Mouse (Mus musculus) liver, embryonic 14.5 days (tissue): ENCODE data around the gene Gdf15. TPM values are rescaled to one million over a fixed set of nuclear protein-coding genes. Genes with fewer than 3 reads are reported as not detected.
A peak's percentile ranks its signal among the peaks of the same experiment; 100 is the strongest.

Experiments used
- ATAC-seq: fragments of 200-750 bp; cut with Nextera tagmentation; 2 replicates; pipeline ENCODE4 v1.8.0; 2017; ENCODE audit warnings: moderate number of reproducible peaks, mild to moderate bottlenecking, moderate library complexity; ENCODE audit not compliant: insufficient read depth
- DNase-seq, 3 experiments: peaks; one replicate each; pipeline ENCODE4 v3.0.0-alpha.2; 2012 to 2013; ENCODE audit warnings: low read depth in 3 of 3, low spot score in 3 of 3
- H3K27ac ChIP-seq: fragments of 300-500 bp; sonication (generic); 2 replicates; pipeline ENCODE4 v1.5.1; 2014; ENCODE audit warnings: moderate library complexity, mild to moderate bottlenecking, control low read depth, inconsistent platforms
- H3K27me3 ChIP-seq: fragments of 300-500 bp; sonication (generic); 2 replicates; pipeline ENCODE4 v1.6.1; 2014; ENCODE audit warnings: mild to moderate bottlenecking, low read length, moderate library complexity; ENCODE audit not compliant: control insufficient read depth, insufficient read depth
- H3K36me3 ChIP-seq: fragments of 300-500 bp; sonication (generic); replicated peaks from 2 replicates; pipeline ENCODE4 v1.6.1; 2014; ENCODE audit warnings: low read depth; ENCODE audit not compliant: control insufficient read depth, insufficient read depth
- H3K4me1 ChIP-seq, 2 experiments: fragments of 200-500 bp in 1 of 2; fragments of 300-500 bp in 1 of 2; sonication (generic) in 1 of 2; replicated peaks; 2 replicates each; pipeline ENCODE4 v1.6.1; 2012 to 2014; ENCODE audit warnings: antibody characterized with exemption in 1 of 2, inconsistent platforms in 1 of 2, low read length in 1 of 2; ENCODE audit not compliant: control insufficient read depth in 2 of 2, insufficient read depth in 2 of 2
- H3K4me2 ChIP-seq: fragments of 300-500 bp; sonication (generic); 2 replicates; pipeline ENCODE4 v1.6.1; 2014; ENCODE audit warnings: low read depth, mild to moderate bottlenecking, control low read depth, moderate library complexity
- H3K4me3 ChIP-seq, 2 experiments: fragments of 200-500 bp in 1 of 2; fragments of 300-500 bp in 1 of 2; sonication (generic) in 1 of 2; 2 replicates each; pipeline ENCODE4 v1.5.1; 2012 to 2014; ENCODE audit warnings: low read depth in 2 of 2, low read length in 2 of 2, mild to moderate bottlenecking in 2 of 2, control low read depth in 1 of 2, inconsistent platforms in 1 of 2, moderate library complexity in 1 of 2; ENCODE audit not compliant: insufficient read depth in 1 of 2
- H3K9ac ChIP-seq: fragments of 300-500 bp; sonication (generic); replicated peaks from 2 replicates; pipeline ENCODE4 v1.6.1; 2014; ENCODE audit warnings: mild to moderate bottlenecking, control low read depth, moderate library complexity
- H3K9me3 ChIP-seq: fragments of 300-500 bp; sonication (generic); 2 replicates; pipeline ENCODE4 v1.6.1; 2016; ENCODE audit warnings: low read length, mixed read lengths; ENCODE audit not compliant: control insufficient read depth
- CTCF ChIP-seq: IDR thresholded peaks from 2 replicates; pipeline ENCODE4 v1.5.1; 2016; ENCODE audit warnings: antibody characterized with exemption, low read depth, control low read depth
- EP300 ChIP-seq: IDR thresholded peaks from 2 replicates; pipeline ENCODE4 v1.6.1; 2016; ENCODE audit warnings: antibody characterized with exemption, low read depth
- WGBS: fragments of 180-500 bp; shearing (Covaris S2); extraction: QIAGEN DNeasy Blood & Tissue Kit; methylation state at CpG from one replicate; pipeline ENCODE4 v1.1.7; 2014; ENCODE audit not compliant: insufficient replicate concordance; 5-methylcytosine and 5-hydroxymethylcytosine counted together
- polyA plus RNA-seq, 2 experiments: library from polyadenylated mRNA; depleted of rRNA in 1 of 2; stranded (reverse) in 1 of 2; unstranded in 1 of 2; fragments of >200 nt; fragmentation: Nextera tagmentation in 1 of 2; extraction: Ambion mirVana in 1 of 2; gene quantifications; 2 replicates each; pipeline versions ENCODE4 v1.2.1 to v1.2.3; 2012 to 2014

The Gdf15 gene
- polyA plus RNA-seq, 2 experiments = 1.2 to 6.3 TPM

GRCm38 (mm10) chr8:70615894-70616293 is 16.4 kb downstream of the Gdf15 start, which contains the start of gene Lrrc25:
TSS of gene Lrrc25 (plus strand) at chr8:70616155.
- TF ChIP-seq EP300 (no peak), CTCF (no peak)
- 14% methylated on average over 3 of the region's 3 CpGs for WGBS
- Histone ChIP-seq H3K4me2 (peak within 1 kb of the TSS; percentile 6; the same call in 1 of the 2 replicates), H3K9ac (peak within 1 kb of the TSS; percentile 25; the same call in 1 of the 2 replicates), H3K4me3 (peak within 1 kb of the TSS in 1 of 2 experiments; percentile 14; a peak in 2 of 4 replicates), H3K4me1 (peaks cover 30 to 44% of the 10 kb centered on the region in 2 experiments), H3K27ac (no peak within 1 kb of the TSS), H3K9me3 (no peaks in the 10 kb centered on the region), H3K27me3 (no peaks in the 10 kb centered on the region), H3K36me3 (no peaks in the 10 kb centered on the region)
- no peak for DNase-seq
- ATAC-seq = no peak

- ATAC-seq (no peak), DNase-seq (no peak)
- no peaks in the 10 kb centered on the region for H3K9me3 ChIP-seq
- WGBS = 81% methylated on average over 8 of the region's 8 CpGs
- H3K36me3 ChIP-seq = no peaks in the 10 kb centered on the region
- H3K4me1 ChIP-seq = peaks cover 30 to 46% of the 10 kb centered on the region in 2 experiments
- TF ChIP-seq CTCF = no peak
- TF ChIP-seq EP300 = no peak
- no peak overlapping the region for H3K4me3 ChIP-seq
- no peak overlapping the region for H3K27ac ChIP-seq
- no peak overlapping the region for H3K4me2 ChIP-seq
- no peaks in the 10 kb centered on the region for H3K27me3 ChIP-seq
- H3K9ac ChIP-seq = no peak overlapping the region
Observed at GRCm38 (mm10) chr8:70615281-70615680, 17.0 kb downstream of the Gdf15 start.

- Histone ChIP-seq H3K27me3 (no peaks in the 10 kb centered on the region), H3K9ac (no peak overlapping the region), H3K4me1 (peaks cover 34 to 43% of the 10 kb centered on the region in 2 experiments), H3K36me3 (no peaks in the 10 kb centered on the region), H3K4me3 (no peak overlapping the region), H3K9me3 (no peaks in the 10 kb centered on the region), H3K27ac (no peak overlapping the region; the same call in 1 of the 2 replicates), H3K4me2 (no peak overlapping the region)
- no peak for TF ChIP-seq EP300
- TF ChIP-seq CTCF = no peak
- WGBS = 56% methylated on average over 5 of the region's 5 CpGs
- ATAC-seq (no peak), DNase-seq (no peak)
Observed at GRCm38 (mm10) chr8:70614469-70614868, 17.8 kb downstream of the Gdf15 start.

GRCm38 (mm10) chr8:70613763-70614162 is 18.5 kb downstream of the Gdf15 start:
- ATAC-seq (no peak), DNase-seq (no peak)
- TF ChIP-seq CTCF (no peak), EP300 (no peak)
- Histone ChIP-seq H3K4me2 (no peak overlapping the region), H3K4me1 (peaks cover 32 to 42% of the 10 kb centered on the region in 2 experiments), H3K36me3 (no peaks in the 10 kb centered on the region), H3K4me3 (no peak overlapping the region), H3K27ac (no peak overlapping the region), H3K27me3 (no peaks in the 10 kb centered on the region), H3K9me3 (no peaks in the 10 kb centered on the region), H3K9ac (no peak overlapping the region)
- WGBS = 5% methylated on average over 1 of the region's 1 CpGs

GRCm38 (mm10) chr8:70611849-70612248 is 20.4 kb downstream of the Gdf15 start:
- ATAC-seq (peak; percentile 43), DNase-seq (peak; percentile 73 to 89 (median 74))
- Histone ChIP-seq H3K9ac (peak overlapping the region; percentile 60), H3K27me3 (no peaks in the 10 kb centered on the region), H3K4me2 (peak overlapping the region; percentile 91), H3K4me3 (peak overlapping the region; percentile 62 to 63), H3K9me3 (no peaks in the 10 kb centered on the region), H3K27ac (peak overlapping the region; percentile 75), H3K36me3 (no peaks in the 10 kb centered on the region), H3K4me1 (peaks cover 23 to 33% of the 10 kb centered on the region in 2 experiments)
- no peak for TF ChIP-seq EP300
- TF ChIP-seq CTCF = peak; percentile 99
- WGBS = 0% methylated on average over 6 of the region's 6 CpGs
